Mouse (Mus musculus) neural tube, embryonic 13.5 days (tissue): ENCODE data around the gene Tmem136. TPM values are rescaled to one million over a fixed set of nuclear protein-coding genes. Genes with fewer than 3 reads are reported as not detected.
A peak's percentile ranks its signal among the peaks of the same experiment; 100 is the strongest.

Experiments
- ATAC-seq: fragments of 200-750 bp; cut with Nextera tagmentation; 2 replicates; pipeline ENCODE4 v1.8.0; 2017; ENCODE audit warnings: low read depth, mild to moderate bottlenecking, moderate TSS enrichment, moderate library complexity
- H3K27ac ChIP-seq: fragments of 300-500 bp; sonication (generic); replicated peaks from 2 replicates; pipeline ENCODE4 v1.5.1; 2015; ENCODE audit warnings: moderate library complexity, mild to moderate bottlenecking, inconsistent platforms
- H3K27me3 ChIP-seq: fragments of 300-500 bp; sonication (generic); 2 replicates; pipeline ENCODE4 v1.6.1; 2015; ENCODE audit warnings: mild to moderate bottlenecking, inconsistent platforms
- H3K36me3 ChIP-seq: fragments of 300-500 bp; sonication (generic); 2 replicates; pipeline ENCODE4 v1.6.1; 2015; ENCODE audit warnings: mild to moderate bottlenecking, inconsistent platforms
- H3K4me1 ChIP-seq: fragments of 300-500 bp; sonication (generic); replicated peaks from 2 replicates; pipeline ENCODE4 v1.6.1; 2015; ENCODE audit warnings: inconsistent platforms
- H3K4me2 ChIP-seq: fragments of 300-500 bp; sonication (generic); 2 replicates; pipeline ENCODE4 v1.6.1; 2015; ENCODE audit warnings: inconsistent platforms, mild to moderate bottlenecking, moderate library complexity
- H3K4me3 ChIP-seq: fragments of 300-500 bp; sonication (generic); 2 replicates; pipeline ENCODE4 v1.5.1; 2015; ENCODE audit warnings: mild to moderate bottlenecking, inconsistent platforms
- H3K9ac ChIP-seq: fragments of 300-500 bp; sonication (generic); 2 replicates; pipeline ENCODE4 v1.6.1; 2015; ENCODE audit warnings: moderate library complexity, mild to moderate bottlenecking, inconsistent platforms
- H3K9me3 ChIP-seq: fragments of 300-500 bp; sonication (generic); 2 replicates; pipeline ENCODE4 v1.6.1; 2016; ENCODE audit warnings: inconsistent platforms
- WGBS: fragments of 180-500 bp; shearing (Covaris S2); methylation state at CpG from one replicate; pipeline ENCODE4 v1.1.7; 2015; 5-methylcytosine and 5-hydroxymethylcytosine counted together
- polyA plus RNA-seq: library from polyadenylated mRNA; unstranded; fragments of >200 nt; fragmentation: Nextera tagmentation; extraction: Ambion mirVana; gene quantifications from 2 replicates; pipeline ENCODE4 v1.2.1, GENCODE M21; 2015

Tmem136 gene
- polyA plus RNA-seq, 1 experiment from 2014 or later: 12.9 TPM

DNA sequence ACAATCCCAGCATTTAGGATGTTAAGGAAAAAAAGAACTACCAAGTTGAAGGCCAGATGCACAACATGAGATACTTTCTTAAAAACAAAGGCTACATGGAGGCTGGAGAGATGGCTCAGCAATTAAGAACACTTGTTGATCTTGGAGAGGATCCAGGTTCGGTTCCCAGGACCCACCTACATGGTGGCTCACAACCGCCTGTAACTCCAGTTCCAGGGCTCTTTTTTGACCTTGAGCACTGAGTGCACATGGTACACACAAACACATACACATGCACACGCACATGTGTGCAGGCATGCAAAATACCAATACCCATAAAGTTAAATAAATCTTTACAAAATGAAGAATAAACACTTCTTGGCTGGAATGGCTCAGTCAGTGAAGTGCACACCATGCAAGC, 48.5 kb downstream of the Tmem136 start:
- H3K4me2 ChIP-seq: peak overlapping the region; percentile 60
- no peak overlapping the region for H3K9ac ChIP-seq
- 0 out of 2 replicates have a peak overlapping the region, but pooled peaks have one; percentile 12 for H3K4me3 ChIP-seq
- no peaks in the 10 kb centered on the region for H3K27me3 ChIP-seq
- ATAC-seq: no peak
- H3K9me3 ChIP-seq: no peaks in the 10 kb centered on the region
- no peaks in the 10 kb centered on the region for H3K36me3 ChIP-seq
- H3K4me1 ChIP-seq: peaks cover 49% of the 10 kb centered on the region
- 86% methylated on average over 3 of the region's 3 CpGs for WGBS
- no peak overlapping the region for H3K27ac ChIP-seq

DNA sequence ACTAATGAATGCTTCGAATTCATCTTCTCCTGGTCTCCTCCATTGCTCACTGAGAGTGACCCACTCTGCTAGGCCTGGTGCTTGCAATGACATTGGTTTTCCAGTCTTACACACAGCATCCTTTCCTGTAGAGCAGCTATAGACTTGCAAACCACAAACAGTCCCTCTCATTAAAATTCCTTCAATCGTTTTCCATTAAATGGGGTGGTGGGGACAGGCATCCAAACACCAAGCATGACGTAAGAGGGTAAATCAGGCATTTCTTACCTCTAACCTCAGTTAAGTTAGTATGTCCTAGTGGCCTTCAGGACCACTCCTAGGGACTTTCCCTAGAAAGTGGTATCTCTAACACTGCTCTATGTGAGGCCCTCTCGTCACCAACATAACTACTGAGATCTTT, 51.1 kb downstream of the Tmem136 start:
- Histone ChIP-seq H3K4me2 (no peak overlapping the region), H3K9ac (no peak overlapping the region), H3K36me3 (no peaks in the 10 kb centered on the region), H3K4me1 (peaks cover 57% of the 10 kb centered on the region), H3K27ac (no peak overlapping the region), H3K27me3 (no peaks in the 10 kb centered on the region), H3K4me3 (no peak overlapping the region), H3K9me3 (no peaks in the 10 kb centered on the region)
- whole genome bisulfite sequencing: 79% methylated on average over 4 of the region's 4 CpGs
- ATAC-seq: no peak

DNA sequence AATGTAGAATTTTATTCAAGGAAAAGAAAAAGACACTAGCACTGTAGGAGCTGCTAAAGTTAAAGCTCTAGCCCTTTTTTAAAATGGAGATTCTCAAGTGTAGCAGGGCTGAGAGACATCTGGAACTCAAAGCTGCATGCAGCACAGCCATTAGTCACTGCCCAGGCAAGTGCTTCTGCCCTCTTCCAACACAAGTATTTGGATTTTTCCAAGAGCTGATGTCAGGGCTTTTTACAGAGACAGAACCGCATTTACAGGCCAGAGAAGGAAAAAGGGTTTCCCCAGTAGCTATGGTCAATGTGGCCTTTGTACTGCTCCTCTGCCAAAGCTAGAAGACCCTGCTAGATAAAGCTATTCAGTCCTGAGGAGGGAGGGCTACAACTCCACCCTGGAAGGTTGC, 54.8 kb downstream of the Tmem136 start:
- no peak overlapping the region for H3K27ac ChIP-seq
- no peak overlapping the region for H3K4me3 ChIP-seq
- H3K27me3 ChIP-seq: no peaks in the 10 kb centered on the region
- WGBS: 78% methylated on average over 1 of the region's 1 CpGs
- no peaks in the 10 kb centered on the region for H3K36me3 ChIP-seq
- H3K4me1 ChIP-seq: peaks cover 30% of the 10 kb centered on the region
- H3K4me2 ChIP-seq: no peak overlapping the region
- ATAC-seq: no peak
- H3K9me3 ChIP-seq: no peaks in the 10 kb centered on the region
- no peak overlapping the region for H3K9ac ChIP-seq

Other genes starting within 250 kb of the Tmem136 start
- 8.3 and 9.7 TPM in 2 replicates for gene Grik4, start 172.1 kb downstream of the Tmem136 start, polyA plus RNA-seq
- 15.3 and 19.9 TPM in 2 replicates for gene Arhgef12, start 9.3 kb downstream of the Tmem136 start, polyA plus RNA-seq
- not detected in 2 replicates for gene Pou2f3, start 93.8 kb upstream of the Tmem136 start, polyA plus RNA-seq
- 17.3 and 21.1 TPM in 2 replicates for gene Oaf, start 123.3 kb upstream of the Tmem136 start, polyA plus RNA-seq
- 0.34 and 0.38 TPM in 2 replicates for gene Trim29, start 194.3 kb upstream of the Tmem136 start, polyA plus RNA-seq